Mouse (Mus musculus) CH12.LX (cell line): ENCODE results near the gene Hebp1.

Experiments
- CHD2 ChIP-seq: IDR thresholded peaks from 2 replicates; pipeline ENCODE4 v1.6.1; 2011; ENCODE audit warnings: low read length, improper control_type of control experiment
- CTCF ChIP-seq, 2 experiments: IDR thresholded peaks in 1 of 2; conservative IDR thresholded peaks in 1 of 2; 2 replicates each; pipeline ENCODE4 v1.5.1; 2011 to 2012; ENCODE audit warnings: low read depth in 2 of 2, low read length in 2 of 2, improper control_type of control experiment in 1 of 2, inconsistent platforms in 1 of 2, mild to moderate bottlenecking in 1 of 2, moderate library complexity in 1 of 2
- EP300 ChIP-seq: IDR thresholded peaks from 2 replicates; pipeline ENCODE4 v1.6.1; 2011; ENCODE audit warnings: low read length, improper control_type of control experiment
- IRF4 ChIP-seq: IDR thresholded peaks from 2 replicates; pipeline ENCODE4 v1.6.1; 2014; ENCODE audit warnings: low read depth, mild to moderate bottlenecking, inconsistent platforms, low read length, improper control_type of control experiment
- NRF1 ChIP-seq: IDR thresholded peaks from 2 replicates; pipeline ENCODE4 v1.6.1; 2014; ENCODE audit warnings: low read depth, mild to moderate bottlenecking, inconsistent platforms, low read length, improper control_type of control experiment, moderate library complexity
- POLR2A ChIP-seq: IDR thresholded peaks from 2 replicates; pipeline ENCODE4 v1.6.1; 2011; ENCODE audit warnings: low read depth, mild to moderate bottlenecking, improper control_type of control experiment, low read length
- SIN3A ChIP-seq: IDR thresholded peaks from 2 replicates; pipeline ENCODE4 v1.6.1; 2012; ENCODE audit warnings: low read length, improper control_type of control experiment, inconsistent platforms
- USF2 ChIP-seq: conservative IDR thresholded peaks from 2 replicates; pipeline ENCODE4 v1.6.1; 2011; ENCODE audit warnings: low read depth, low read length, improper control_type of control experiment
- ZNF384 ChIP-seq: IDR thresholded peaks from 2 replicates; pipeline ENCODE4 v1.6.1; 2012; ENCODE audit warnings: low read depth, low read length, improper control_type of control experiment, inconsistent platforms

- TF ChIP-seq USF2, result no peak
- no peak for TF ChIP-seq NRF1
- no peak for TF ChIP-seq SIN3A
- TF ChIP-seq IRF4, result no peak
- TF ChIP-seq ZNF384, result no peak
- TF ChIP-seq CHD2, result no peak
- TF ChIP-seq POLR2A, result no peak
- TF ChIP-seq EP300, result no peak
- no peak for TF ChIP-seq CTCF (conservative IDR thresholded peaks at IDR 0.05 in 1 of 2, IDR thresholded peaks at IDR 0.05 in 1 of 2; ENCODE audit: low read depth in 2 of 2, low read length in 2 of 2)
Measured at GRCm38 (mm10) chr6:135203737-135204136, 5.9 kb upstream of the Hebp1 start.
